Mouse (Mus musculus) kidney, postnatal 0 days (tissue): ENCODE data around the gene Birc7. TPM values are rescaled to one million over a fixed set of nuclear protein-coding genes. Genes with fewer than 3 reads are reported as not detected.

Experiments
- ATAC-seq: fragments of 200-750 bp; cut with Nextera tagmentation; replicated peaks from 2 replicates; pipeline ENCODE4 v1.8.0; 2017; ENCODE audit warnings: low read depth, moderate number of reproducible peaks, moderate TSS enrichment, moderate library complexity; ENCODE audit not compliant: low FRiP score
- DNase-seq: peaks from one replicate; pipeline ENCODE4 v3.0.0-alpha.2; 2016; ENCODE audit warnings: low spot score
- H3K27ac ChIP-seq: fragments of 300-500 bp; sonication (generic); 2 replicates; pipeline ENCODE4 v1.5.1; 2014; ENCODE audit warnings: mild to moderate bottlenecking
- H3K27me3 ChIP-seq: fragments of 300-500 bp; sonication (generic); 2 replicates; pipeline ENCODE4 v1.6.1; 2014; ENCODE audit warnings: low read length, mixed read lengths; ENCODE audit not compliant: insufficient read depth
- H3K36me3 ChIP-seq: fragments of 300-500 bp; sonication (generic); 2 replicates; pipeline ENCODE4 v1.6.1; 2014; ENCODE audit warnings: low read length, mixed read lengths; ENCODE audit not compliant: insufficient read depth
- H3K4me1 ChIP-seq: fragments of 300-500 bp; sonication (generic); replicated peaks from 2 replicates; pipeline ENCODE4 v1.6.1; 2014; ENCODE audit warnings: antibody characterized with exemption, low read length, mixed read lengths; ENCODE audit not compliant: insufficient read depth
- H3K4me2 ChIP-seq: fragments of 300-500 bp; sonication (generic); 2 replicates; pipeline ENCODE4 v1.6.1; 2014; ENCODE audit warnings: mild to moderate bottlenecking, low read length, moderate library complexity, mixed read lengths
- H3K4me3 ChIP-seq: fragments of 300-500 bp; sonication (generic); replicated peaks from 2 replicates; pipeline ENCODE4 v1.5.1; 2014; ENCODE audit warnings: low read depth, low read length
- H3K9ac ChIP-seq: fragments of 300-500 bp; sonication (generic); 2 replicates; pipeline ENCODE4 v1.6.1; 2014; ENCODE audit warnings: low read depth, low read length
- H3K9me3 ChIP-seq: fragments of 300-500 bp; sonication (generic); replicated peaks from 2 replicates; pipeline ENCODE4 v1.6.1; 2016; ENCODE audit warnings: low read length, inconsistent platforms, mixed read lengths
- CTCF ChIP-seq: IDR thresholded peaks from 2 replicates; pipeline ENCODE4 v1.5.1; 2016; ENCODE audit warnings: antibody characterized with exemption, low read depth, mild to moderate bottlenecking, moderate library complexity
- WGBS: fragments of 180-500 bp; shearing (Covaris S2); extraction: QIAGEN DNeasy Blood & Tissue Kit; methylation state at CpG from one replicate; pipeline ENCODE4 v1.1.7; 2014; 5-methylcytosine and 5-hydroxymethylcytosine counted together
- polyA plus RNA-seq: library from polyadenylated mRNA; unstranded; fragments of >200 nt; fragmentation: Nextera tagmentation; extraction: Ambion mirVana; gene quantifications from 2 replicates; pipeline ENCODE4 v1.2.1, GENCODE M21; 2015

Gene Birc7
- polyA plus RNA-seq, 1 experiment from 2014 or later: not detected

GRCm38 (mm10) chr2:180902086-180902485 lies 26.7 kb upstream of the Birc7 start:
- Histone ChIP-seq H3K27ac (no peak overlapping the region), H3K4me2 (no peak overlapping the region), H3K4me1 (no peaks in the 10 kb centered on the region), H3K9ac (no peak overlapping the region), H3K27me3 (no peaks in the 10 kb centered on the region), H3K4me3 (no peak overlapping the region), H3K36me3 (peaks cover 2% of the 10 kb centered on the region), H3K9me3 (no peaks in the 10 kb centered on the region)
- TF ChIP-seq CTCF: peak; percentile 70
- ATAC-seq: no peak
- WGBS: 45% methylated on average over 2 of the region's 2 CpGs
- DNase-seq: peak; percentile 55

- Histone ChIP-seq H3K4me1 (no peaks in the 10 kb centered on the region), H3K9ac (no peak overlapping the region), H3K27me3 (no peaks in the 10 kb centered on the region), H3K9me3 (no peaks in the 10 kb centered on the region), H3K4me3 (no peak overlapping the region), H3K4me2 (no peak overlapping the region), H3K27ac (no peak overlapping the region), H3K36me3 (peaks cover 12% of the 10 kb centered on the region)
- DNase-seq: no peak
- 92% methylated on average over 18 of the region's 18 CpGs for WGBS
- no peak for ATAC-seq
- TF ChIP-seq CTCF: no peak
Measured at GRCm38 (mm10) chr2:180904435-180905208, 24.2 kb upstream of the Birc7 start.

DNA sequence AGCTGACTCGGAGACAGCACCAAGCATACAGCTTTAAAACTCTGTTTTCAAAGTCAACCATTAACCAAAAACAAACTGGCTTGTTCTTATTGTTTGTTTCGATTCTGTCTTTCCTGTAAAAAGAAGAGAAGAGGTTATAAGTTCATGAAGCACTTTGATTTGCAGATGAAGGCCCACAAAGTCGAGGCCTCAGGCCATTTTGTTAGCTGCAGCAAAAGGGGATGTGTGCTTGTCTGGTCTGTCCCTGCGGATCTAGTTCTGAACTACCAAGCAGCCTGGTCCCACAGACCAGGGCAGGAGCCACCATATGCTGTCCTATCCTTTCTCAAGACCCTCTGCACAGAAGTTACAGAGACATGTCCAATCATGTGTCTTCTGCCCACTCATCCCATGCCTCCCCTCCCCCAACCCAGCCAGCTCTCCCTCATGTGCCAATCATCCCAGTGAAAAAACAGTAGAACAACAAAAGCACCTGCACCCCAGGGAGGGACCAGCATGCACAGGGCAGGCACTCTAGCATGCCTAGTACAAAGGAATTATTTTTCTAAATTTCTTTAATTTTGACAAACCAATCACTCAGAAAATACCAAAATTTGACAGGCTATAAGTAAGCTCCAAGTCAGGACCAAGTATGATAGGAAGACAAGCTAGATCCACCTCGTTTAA lies 23.1 kb upstream of the Birc7 start:
- Histone ChIP-seq H3K27me3 (no peaks in the 10 kb centered on the region), H3K4me2 (no peak overlapping the region), H3K4me3 (no peak overlapping the region), H3K27ac (no peak overlapping the region), H3K4me1 (no peaks in the 10 kb centered on the region), H3K9ac (no peak overlapping the region), H3K36me3 (peaks cover 20% of the 10 kb centered on the region), H3K9me3 (no peaks in the 10 kb centered on the region)
- no peak for TF ChIP-seq CTCF
- WGBS: 56% methylated on average over 5 of the region's 5 CpGs
- no peak for ATAC-seq
- DNase-seq: no peak

GRCm38 (mm10) chr2:180910928-180911327 lies 17.9 kb upstream of the Birc7 start:
- Histone ChIP-seq H3K27ac (no peak overlapping the region), H3K36me3 (peaks cover 58% of the 10 kb centered on the region), H3K27me3 (no peaks in the 10 kb centered on the region), H3K9me3 (no peaks in the 10 kb centered on the region), H3K4me2 (no peak overlapping the region), H3K9ac (no peak overlapping the region), H3K4me3 (no peak overlapping the region), H3K4me1 (no peaks in the 10 kb centered on the region)
- no peak for ATAC-seq
- WGBS: 93% methylated on average over 12 of the region's 12 CpGs
- DNase-seq: no peak
- no peak for TF ChIP-seq CTCF

DNA sequence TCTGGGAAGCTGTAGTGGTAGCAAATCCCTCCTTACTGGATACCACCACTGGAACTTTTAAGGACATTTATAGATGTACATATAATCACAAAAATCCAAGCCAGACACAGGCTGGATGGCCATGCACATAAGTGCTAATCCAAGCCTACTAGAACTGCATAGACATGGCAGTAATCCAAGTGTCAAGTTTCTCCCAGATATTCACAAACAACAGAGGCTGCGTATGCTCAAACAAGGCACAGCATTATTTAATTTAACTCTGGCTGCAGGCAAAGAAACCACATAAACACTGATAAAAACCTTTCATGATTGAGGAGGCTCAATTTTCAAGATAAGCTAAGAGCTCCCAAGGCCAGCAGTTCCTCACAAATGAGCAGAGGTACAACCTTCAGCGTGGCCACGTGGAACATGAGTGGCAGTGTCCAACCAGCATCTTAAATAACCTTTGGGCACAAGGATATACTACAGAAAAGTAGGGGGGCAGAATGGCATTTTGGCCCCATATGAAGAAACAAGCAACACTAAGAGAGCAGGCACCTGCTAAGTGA lies 12.9 kb upstream of the Birc7 start:
- no peak for TF ChIP-seq CTCF
- no peaks in the 10 kb centered on the region for H3K27me3 ChIP-seq
- no peak overlapping the region for H3K27ac ChIP-seq
- peaks cover 6% of the 10 kb centered on the region for H3K4me1 ChIP-seq
- H3K9ac ChIP-seq: no peak overlapping the region
- ATAC-seq (no peak), DNase-seq (no peak)
- peaks cover 59% of the 10 kb centered on the region for H3K36me3 ChIP-seq
- no peaks in the 10 kb centered on the region for H3K9me3 ChIP-seq
- H3K4me3 ChIP-seq: no peak overlapping the region
- H3K4me2 ChIP-seq: no peak overlapping the region
- WGBS: 78% methylated on average over 3 of the region's 3 CpGs

- peaks cover 6% of the 10 kb centered on the region for H3K4me1 ChIP-seq
- no peak for TF ChIP-seq CTCF
- H3K4me3 ChIP-seq: peak overlapping the region; percentile 100
- H3K4me2 ChIP-seq: peak overlapping the region; percentile 62
- no peaks in the 10 kb centered on the region for H3K27me3 ChIP-seq
- peak; percentile 61 for ATAC-seq
- H3K9me3 ChIP-seq: no peaks in the 10 kb centered on the region
- peak; percentile 39 for DNase-seq
- peak overlapping the region; percentile 82 for H3K27ac ChIP-seq
- peaks cover 25% of the 10 kb centered on the region for H3K36me3 ChIP-seq
- under 1% methylated on average over 61 of the region's 61 CpGs for WGBS
- peak overlapping the region; percentile 99 for H3K9ac ChIP-seq
Measured at GRCm38 (mm10) chr2:180919913-180920809, 8.7 kb upstream of the Birc7 start.
